8 mouse cellular contexts compared by ENCODE assay signal in the genomic region with DNA sequence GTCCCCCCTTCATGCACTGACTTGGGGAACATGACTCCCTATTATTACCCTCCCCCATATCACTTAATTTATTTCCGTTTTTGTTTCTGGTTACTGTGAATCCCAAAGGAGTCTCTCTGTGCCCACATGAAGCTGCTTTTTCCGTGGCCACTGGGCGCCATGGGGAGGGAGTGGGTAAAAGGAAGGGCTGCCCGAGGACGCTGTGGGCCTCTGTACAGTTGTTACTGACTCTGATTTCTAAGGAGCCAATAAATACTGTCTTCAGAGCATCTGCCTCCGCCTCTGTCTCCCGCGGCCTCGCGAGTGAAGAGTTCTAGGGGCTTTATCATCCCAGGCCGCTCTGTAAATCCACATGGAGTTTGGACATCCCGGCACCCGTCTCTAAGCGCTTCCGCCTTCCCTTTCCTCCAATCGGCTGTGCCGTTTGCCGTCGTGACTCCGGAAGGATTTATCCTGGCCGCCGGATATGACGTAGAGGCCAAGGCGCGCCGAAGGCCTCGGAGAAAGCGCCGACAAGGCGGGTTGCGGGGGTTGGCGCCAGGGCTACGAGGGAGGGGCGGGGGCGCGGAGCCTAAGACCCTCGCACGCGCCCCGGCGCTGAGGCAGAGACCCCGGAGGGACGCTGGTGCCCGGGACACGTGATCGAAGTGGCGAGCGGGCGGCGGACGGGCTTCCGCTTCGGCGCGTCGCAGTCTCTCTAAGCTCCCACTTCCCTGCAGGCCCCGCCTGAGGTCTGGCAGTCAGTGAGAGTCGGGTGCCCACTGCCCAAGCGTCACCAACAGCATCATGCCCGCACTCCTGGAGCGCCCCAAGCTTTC. TPM values are rescaled to one million over a fixed set of nuclear protein-coding genes. Genes with fewer than 3 reads are reported as not detected.
DNase-seq lines count a peak whose midpoint lies in the region; ATAC-seq and TF ChIP-seq lines count a peak whose summit lies in the region.

A gene (plus strand): TSS at position 335 of the 818 bp plus-strand sequence.

- H3K4me1 ChIP-seq in bone marrow macrophage, adult 2 months (ENCODE audit: control insufficient read depth, insufficient read depth, low read length), result peaks cover 24% of the 10 kb centered on the region
- H3K4me1 ChIP-seq in embryonic facial prominence, embryonic 15.5 days, result peaks cover 37% of the 10 kb centered on the region
- H3K4me1 ChIP-seq in limb, embryonic 13.5 days, result peaks cover 35% of the 10 kb centered on the region
- peaks cover 31% of the 10 kb centered on the region for H3K4me1 ChIP-seq in midbrain, embryonic 15.5 days
- peaks cover 8% of the 10 kb centered on the region for H3K4me1 ChIP-seq in spleen, adult 2 months (ENCODE audit: control insufficient read depth, insufficient read depth, insufficient read length)

- peak; percentile 90 to 92 for DNase-seq in B cell, adult 2 months
- DNase-seq in heart, adult 8-10 months (ENCODE audit: low spot score), result peak; percentile 94
- DNase-seq in kidney, adult 9 months, result peak; percentile 93
- DNase-seq in spleen, adult 2 months (ENCODE audit: low read depth in 1 of 2, low spot score in 2 of 2), result peak; percentile 84 to 88

- WGBS in embryonic facial prominence, embryonic 15.5 days, result 1% methylated on average over 61 of the region's 61 CpGs
- 2% methylated on average over 61 of the region's 61 CpGs for WGBS in limb, embryonic 13.5 days
- 2% methylated on average over 54 of the region's 61 CpGs for WGBS in midbrain, embryonic 15.5 days
- WGBS in spleen, adult 2 months, result under 1% methylated on average over 61 of the region's 61 CpGs

- peak within 1 kb of the TSS; percentile 89 for H3K4me2 ChIP-seq in embryonic facial prominence, embryonic 15.5 days (replicated peaks)
- peak within 1 kb of the TSS; percentile 81 for H3K4me2 ChIP-seq in limb, embryonic 13.5 days (replicated peaks)
- H3K4me2 ChIP-seq in midbrain, embryonic 15.5 days, result peak within 1 kb of the TSS; percentile 99

- no peak for TF ChIP-seq CTCF in bone marrow macrophage, adult 2 months (IDR thresholded peaks at IDR 0.05; ENCODE audit: low read depth, low read length)
- TF ChIP-seq CTCF in spleen, adult 2 months (IDR thresholded peaks at IDR 0.05; ENCODE audit: extremely low read depth, insufficient read depth, insufficient read length, insufficient replicate concordance), result no peak

- peak within 1 kb of the TSS; percentile 59 for H3K27ac ChIP-seq in bone marrow macrophage, adult 2 months (ENCODE audit: insufficient read depth, low read depth, low read length)
- H3K27ac ChIP-seq in embryonic facial prominence, embryonic 15.5 days (replicated peaks), result peak within 1 kb of the TSS; percentile 92
- H3K27ac ChIP-seq in limb, embryonic 13.5 days, result peak within 1 kb of the TSS; percentile 92
- H3K27ac ChIP-seq in midbrain, embryonic 15.5 days, result peak within 1 kb of the TSS; percentile 92
- peak within 1 kb of the TSS; percentile 86 for H3K27ac ChIP-seq in spleen, adult 2 months (ENCODE audit: insufficient read depth, low read length)

- H3K9ac ChIP-seq in embryonic facial prominence, embryonic 15.5 days, result peak within 1 kb of the TSS; percentile 80
- H3K9ac ChIP-seq in limb, embryonic 13.5 days, result peak within 1 kb of the TSS; percentile 92
- peak within 1 kb of the TSS; percentile 89 for H3K9ac ChIP-seq in midbrain, embryonic 15.5 days

- TF ChIP-seq POLR2A in bone marrow macrophage, adult 2 months (IDR thresholded peaks at IDR 0.05; ENCODE audit: borderline replicate concordance, low read depth, low read length), result no peak
- TF ChIP-seq POLR2A in spleen, adult 2 months (IDR thresholded peaks at IDR 0.05; ENCODE audit: low read depth, low read length), result peak; percentile 39

- peaks cover 85% of the 10 kb centered on the region for H3K36me3 ChIP-seq in embryonic facial prominence, embryonic 15.5 days
- peaks cover 88% of the 10 kb centered on the region for H3K36me3 ChIP-seq in limb, embryonic 13.5 days
- peaks cover 74% of the 10 kb centered on the region for H3K36me3 ChIP-seq in midbrain, embryonic 15.5 days (replicated peaks)
- peaks cover 46% of the 10 kb centered on the region for H3K36me3 ChIP-seq in spleen, adult 2 months (ENCODE audit: control insufficient read depth, insufficient read depth, low read length)

- H3K4me3 ChIP-seq in bone marrow macrophage, adult 2 months (ENCODE audit: insufficient read depth, low read length), result peak within 1 kb of the TSS; percentile 69
- peak within 1 kb of the TSS; percentile 75 for H3K4me3 ChIP-seq in embryonic facial prominence, embryonic 15.5 days (replicated peaks)
- peak within 1 kb of the TSS; percentile 87 for H3K4me3 ChIP-seq in limb, embryonic 13.5 days
- peak within 1 kb of the TSS; percentile 89 for H3K4me3 ChIP-seq in midbrain, embryonic 15.5 days
- H3K4me3 ChIP-seq in spleen, adult 2 months (ENCODE audit: extremely low read depth, insufficient read depth, insufficient read length), result peak within 1 kb of the TSS; percentile 78

- H3K27me3 ChIP-seq in embryonic facial prominence, embryonic 15.5 days, result no peaks in the 10 kb centered on the region
- no peaks in the 10 kb centered on the region for H3K27me3 ChIP-seq in limb, embryonic 13.5 days
- H3K27me3 ChIP-seq in midbrain, embryonic 15.5 days (replicated peaks), result no peaks in the 10 kb centered on the region
- no peaks in the 10 kb centered on the region for H3K27me3 ChIP-seq in spleen, adult 2 months (ENCODE audit: control insufficient read depth, insufficient read depth, low read length)

- H3K9me3 ChIP-seq in embryonic facial prominence, embryonic 15.5 days (replicated peaks), result no peaks in the 10 kb centered on the region
- no peaks in the 10 kb centered on the region for H3K9me3 ChIP-seq in limb, embryonic 13.5 days
- no peaks in the 10 kb centered on the region for H3K9me3 ChIP-seq in midbrain, embryonic 15.5 days

- ATAC-seq in embryonic facial prominence, embryonic 15.5 days (ENCODE audit: insufficient number of reproducible peaks, low FRiP score, low TSS enrichment, low read depth), result peak; percentile 89
- ATAC-seq in limb, embryonic 13.5 days (ENCODE audit: low FRiP score, low read depth), result peak; percentile 91
- ATAC-seq in midbrain, embryonic 15.5 days (replicated peaks), result peak; percentile 91

RNA-seq across cellular contexts. Expression of the gene that starts here (rescaled TPM):
- polyA plus RNA-seq in bone marrow macrophage, adult 2 months (2012; ENCODE audit: insufficient read depth, insufficient read length, missing spikeins), result 92.8 and 103 TPM in 2 replicates
- polyA plus RNA-seq in embryonic facial prominence, embryonic 15.5 days (2015; fragmentation: Nextera tagmentation; extraction: Ambion mirVana), result 84.5 and 85.1 TPM in 2 replicates
- total RNA-seq in heart, adult 8-10 months (2022), result 10 to 100 TPM; 23.2 to 32.1 (median 27.7) TPM
- polyA plus RNA-seq in limb, embryonic 13.5 days (2015; fragmentation: Nextera tagmentation; extraction: Ambion mirVana), result 90.0 and 90.1 TPM in 2 replicates
- polyA plus RNA-seq in midbrain, embryonic 15.5 days (2015; fragmentation: Nextera tagmentation; extraction: Ambion mirVana), result 77.6 and 86.6 TPM in 2 replicates
- 119 and 145 TPM in 2 replicates for polyA plus RNA-seq in spleen, adult 2 months (2012; rRNA removed)

Comparison
In these comparisons a context has a peak if more than half of its experiments do, and no peak if none do; other contexts are left out.
1. Peak in every context shown above with its lines: DNase-seq, ATAC-seq, H3K4me3 ChIP-seq and H3K27ac ChIP-seq.